Mouse (Mus musculus): Measurements from ENCODE around the gene Mark4. TPM values are rescaled to one million over a fixed set of nuclear protein-coding genes. Genes with fewer than 3 reads are reported as not detected.

The Mark4 gene
- polyA plus RNA-seq, 1 experiment from 2014 or later = 19.2 TPM

- no peak overlapping the region for H3K9ac ChIP-seq (replicated peaks; ENCODE audit: low read depth, low read length)
- H3K4me3 ChIP-seq (ENCODE audit: low read depth, low read length) = no peak overlapping the region
- H3K36me3 ChIP-seq (ENCODE audit: control insufficient read depth, insufficient read depth, low read length) = no peaks in the 10 kb centered on the region
- WGBS = 53% methylated on average over 9 of the region's 9 CpGs
- H3K27ac ChIP-seq (ENCODE audit: low read depth, low read length) = no peak overlapping the region
- no peak overlapping the region for H3K4me2 ChIP-seq (ENCODE audit: low read depth, low read length)
- H3K4me1 ChIP-seq (ENCODE audit: control insufficient read depth, insufficient read depth, low read length) = peaks cover 8% of the 10 kb centered on the region; the same call in 1 of the 2 replicates
- H3K27me3 ChIP-seq (ENCODE audit: control insufficient read depth, insufficient read depth, low read length) = peaks cover 17% of the 10 kb centered on the region
- no peak for ATAC-seq (ENCODE audit: low read depth)
- no peaks in the 10 kb centered on the region; the same call in 1 of the 2 replicates for H3K9me3 ChIP-seq (ENCODE audit: control insufficient read depth, low read length)
Observed at GRCm38 (mm10) chr7:19402535-19403112, 56.0 kb downstream of the Mark4 start.

GRCm38 (mm10) chr7:19400946-19401345 lies 57.7 kb downstream of the Mark4 start:
- H3K4me2 ChIP-seq (ENCODE audit: low read depth, low read length) = no peak overlapping the region
- H3K9me3 ChIP-seq (ENCODE audit: control insufficient read depth, low read length) = no peaks in the 10 kb centered on the region; the same call in 1 of the 2 replicates
- H3K4me1 ChIP-seq (ENCODE audit: control insufficient read depth, insufficient read depth, low read length) = peaks cover 8% of the 10 kb centered on the region; the same call in 1 of the 2 replicates
- no peaks in the 10 kb centered on the region for H3K36me3 ChIP-seq (ENCODE audit: control insufficient read depth, insufficient read depth, low read length)
- no peak overlapping the region for H3K9ac ChIP-seq (replicated peaks; ENCODE audit: low read depth, low read length)
- H3K27ac ChIP-seq (ENCODE audit: low read depth, low read length) = no peak overlapping the region
- peaks cover 17% of the 10 kb centered on the region for H3K27me3 ChIP-seq (ENCODE audit: control insufficient read depth, insufficient read depth, low read length)
- no peak overlapping the region for H3K4me3 ChIP-seq (ENCODE audit: low read depth, low read length)
- WGBS = 84% methylated on average over 4 of the region's 4 CpGs
- ATAC-seq (ENCODE audit: low read depth) = no peak

GRCm38 (mm10) chr7:19399496-19400280 lies 58.9 kb downstream of the Mark4 start:
- H3K4me3 ChIP-seq (ENCODE audit: low read depth, low read length) = no peak overlapping the region
- H3K4me2 ChIP-seq (ENCODE audit: low read depth, low read length) = peak overlapping the region; percentile 34
- H3K27me3 ChIP-seq (ENCODE audit: control insufficient read depth, insufficient read depth, low read length) = peaks cover 13% of the 10 kb centered on the region
- ATAC-seq (ENCODE audit: low read depth) = peak; percentile 25; the same call in 1 of the 2 replicates
- no peak overlapping the region for H3K27ac ChIP-seq (ENCODE audit: low read depth, low read length)
- H3K4me1 ChIP-seq (ENCODE audit: control insufficient read depth, insufficient read depth, low read length) = peaks cover 8% of the 10 kb centered on the region; the same call in 1 of the 2 replicates
- no peaks in the 10 kb centered on the region; the same call in 1 of the 2 replicates for H3K9me3 ChIP-seq (ENCODE audit: control insufficient read depth, low read length)
- H3K36me3 ChIP-seq (ENCODE audit: control insufficient read depth, insufficient read depth, low read length) = peaks cover 8% of the 10 kb centered on the region
- H3K9ac ChIP-seq (replicated peaks; ENCODE audit: low read depth, low read length) = peak overlapping the region; percentile 44
- 1% methylated on average over 27 of the region's 27 CpGs for WGBS

- ATAC-seq (ENCODE audit: low read depth) = no peak
- no peak overlapping the region for H3K9ac ChIP-seq (replicated peaks; ENCODE audit: low read depth, low read length)
- H3K9me3 ChIP-seq (ENCODE audit: control insufficient read depth, low read length) = no peaks in the 10 kb centered on the region
- H3K4me3 ChIP-seq (ENCODE audit: low read depth, low read length) = no peak overlapping the region
- H3K4me2 ChIP-seq (ENCODE audit: low read depth, low read length) = no peak overlapping the region
- no peak overlapping the region for H3K27ac ChIP-seq (ENCODE audit: low read depth, low read length)
- WGBS = 91% methylated on average over 8 of the region's 8 CpGs
- peaks cover 57% of the 10 kb centered on the region for H3K36me3 ChIP-seq (ENCODE audit: control insufficient read depth, insufficient read depth, low read length)
- H3K27me3 ChIP-seq (ENCODE audit: control insufficient read depth, insufficient read depth, low read length) = no peaks in the 10 kb centered on the region
- H3K4me1 ChIP-seq (ENCODE audit: control insufficient read depth, insufficient read depth, low read length) = no peaks in the 10 kb centered on the region
Observed at GRCm38 (mm10) chr7:19394484-19394883, 64.1 kb downstream of the Mark4 start.

- peaks cover 75% of the 10 kb centered on the region for H3K36me3 ChIP-seq (ENCODE audit: control insufficient read depth, insufficient read depth, low read length)
- H3K4me2 ChIP-seq (ENCODE audit: low read depth, low read length) = no peak overlapping the region
- no peaks in the 10 kb centered on the region for H3K9me3 ChIP-seq (ENCODE audit: control insufficient read depth, low read length)
- no peak for ATAC-seq (ENCODE audit: low read depth)
- WGBS = 61% methylated on average over 10 of the region's 10 CpGs
- H3K4me1 ChIP-seq (ENCODE audit: control insufficient read depth, insufficient read depth, low read length) = no peaks in the 10 kb centered on the region
- H3K27ac ChIP-seq (ENCODE audit: low read depth, low read length) = no peak overlapping the region
- H3K4me3 ChIP-seq (ENCODE audit: low read depth, low read length) = no peak overlapping the region
- H3K27me3 ChIP-seq (ENCODE audit: control insufficient read depth, insufficient read depth, low read length) = no peaks in the 10 kb centered on the region
- no peak overlapping the region for H3K9ac ChIP-seq (replicated peaks; ENCODE audit: low read depth, low read length)
Observed at GRCm38 (mm10) chr7:19388699-19389413, 69.8 kb downstream of the Mark4 start.

- ATAC-seq (ENCODE audit: low read depth) = no peak
- H3K9me3 ChIP-seq (ENCODE audit: control insufficient read depth, low read length) = no peaks in the 10 kb centered on the region
- no peaks in the 10 kb centered on the region for H3K27me3 ChIP-seq (ENCODE audit: control insufficient read depth, insufficient read depth, low read length)
- H3K4me3 ChIP-seq (ENCODE audit: low read depth, low read length) = no peak overlapping the region
- WGBS = 90% methylated on average over 9 of the region's 9 CpGs
- H3K27ac ChIP-seq (ENCODE audit: low read depth, low read length) = no peak overlapping the region
- H3K36me3 ChIP-seq (ENCODE audit: control insufficient read depth, insufficient read depth, low read length) = peaks cover 29% of the 10 kb centered on the region
- H3K4me2 ChIP-seq (ENCODE audit: low read depth, low read length) = no peak overlapping the region
- H3K4me1 ChIP-seq (ENCODE audit: control insufficient read depth, insufficient read depth, low read length) = no peaks in the 10 kb centered on the region
- H3K9ac ChIP-seq (replicated peaks; ENCODE audit: low read depth, low read length) = no peak overlapping the region
Observed at GRCm38 (mm10) chr7:19383708-19384107, 74.9 kb downstream of the Mark4 start.

- peak; percentile 63 for ATAC-seq (ENCODE audit: low read depth)
- WGBS = under 1% methylated on average over 33 of the region's 37 CpGs
- Histone ChIP-seq H3K36me3 (ENCODE audit: control insufficient read depth, insufficient read depth, low read length) (peaks cover 17% of the 10 kb centered on the region), H3K4me3 (ENCODE audit: low read depth, low read length) (peak overlapping the region; percentile 84), H3K9me3 (ENCODE audit: control insufficient read depth, low read length) (no peaks in the 10 kb centered on the region), H3K27ac (ENCODE audit: low read depth, low read length) (no peak overlapping the region), H3K27me3 (ENCODE audit: control insufficient read depth, insufficient read depth, low read length) (no peaks in the 10 kb centered on the region), H3K4me1 (ENCODE audit: control insufficient read depth, insufficient read depth, low read length) (no peaks in the 10 kb centered on the region), H3K9ac (replicated peaks; ENCODE audit: low read depth, low read length) (peak overlapping the region; percentile 78), H3K4me2 (ENCODE audit: low read depth, low read length) (peak overlapping the region; percentile 56)
Observed at GRCm38 (mm10) chr7:19382166-19382541, 76.5 kb downstream of the Mark4 start.

GRCm38 (mm10) chr7:19381377-19382165 lies 77.0 kb downstream of the Mark4 start, which contains the start of gene Ercc2:
TSS of gene Ercc2 (plus strand) at chr7:19382010.
- no peak within 1 kb of the TSS for H3K27ac ChIP-seq (ENCODE audit: low read depth, low read length)
- peak; percentile 97 for ATAC-seq (ENCODE audit: low read depth)
- peak within 1 kb of the TSS; percentile 84 for H3K4me3 ChIP-seq (ENCODE audit: low read depth, low read length)
- 8% methylated on average over 35 of the region's 48 CpGs for WGBS
- no peaks in the 10 kb centered on the region for H3K4me1 ChIP-seq (ENCODE audit: control insufficient read depth, insufficient read depth, low read length)
- peak within 1 kb of the TSS; percentile 78 for H3K9ac ChIP-seq (replicated peaks; ENCODE audit: low read depth, low read length)
- peak within 1 kb of the TSS; percentile 56 for H3K4me2 ChIP-seq (ENCODE audit: low read depth, low read length)
- H3K36me3 ChIP-seq (ENCODE audit: control insufficient read depth, insufficient read depth, low read length) = peaks cover 13% of the 10 kb centered on the region
- no peaks in the 10 kb centered on the region for H3K27me3 ChIP-seq (ENCODE audit: control insufficient read depth, insufficient read depth, low read length)
- H3K9me3 ChIP-seq (ENCODE audit: control insufficient read depth, low read length) = no peaks in the 10 kb centered on the region

Measured in neural tube, embryonic 14.5 days (tissue).